Mouse (Mus musculus): ENCODE measurements around the gene Krtap9-3.

Gene Krtap9-3

GRCm38 (mm10) chr11:99573164-99573563, 24.7 kb downstream of the Krtap9-3 start:
- DNase-seq (ENCODE audit: low read depth, low spot score) = no peak

- DNase-seq (ENCODE audit: low read depth, low spot score) = no peak
Measured at GRCm38 (mm10) chr11:99566530-99566929, 31.4 kb downstream of the Krtap9-3 start, which contains the start of gene Krtap3-1. Gene Krtap3-1 (minus strand): TSS chr11:99566630.

DNA sequence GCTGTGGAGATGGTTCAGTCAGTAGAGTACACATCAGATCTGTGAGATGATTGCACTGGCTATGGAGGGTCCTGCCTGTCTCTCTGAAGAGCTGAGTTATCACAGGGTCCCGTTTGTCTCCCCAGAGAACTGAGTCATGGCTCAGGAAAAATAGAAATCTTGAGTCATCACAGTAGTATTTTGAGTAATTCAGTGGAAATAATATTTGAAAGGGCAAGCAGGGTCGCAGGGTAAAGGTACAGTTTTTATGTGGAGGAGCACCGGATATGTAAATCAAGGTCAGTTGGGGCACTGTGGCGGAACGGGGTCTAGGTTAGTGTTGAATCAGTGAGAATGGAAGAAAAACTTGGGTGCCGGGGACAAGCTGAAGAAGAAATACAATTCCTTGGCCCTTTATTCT, 35.3 kb downstream of the Krtap9-3 start:
- no peak for DNase-seq (ENCODE audit: low read depth, low spot score)

DNA sequence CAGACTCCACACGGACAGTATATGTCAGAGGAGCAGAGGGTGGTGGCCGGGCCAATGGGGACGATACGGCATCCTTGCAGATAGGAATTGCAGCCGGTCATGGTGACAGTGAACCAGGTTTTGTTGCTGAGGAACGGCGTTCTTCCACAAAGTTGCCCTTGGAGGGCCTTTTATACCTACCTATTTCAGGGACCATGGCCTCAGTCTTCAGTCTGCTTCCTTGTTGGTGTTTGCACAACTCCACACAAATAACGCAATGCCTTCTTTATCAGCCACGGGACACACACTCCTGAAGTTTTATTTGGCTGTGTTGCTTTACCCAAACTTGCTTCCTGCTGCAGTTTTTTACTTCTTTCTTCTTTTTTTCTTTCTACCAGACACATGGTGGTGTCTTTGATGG, 38.5 kb downstream of the Krtap9-3 start, which contains the start of gene Gm11939:
Gm11939 (minus strand) TSS at position 101 of the 400 bp plus-strand sequence.
- no peak for DNase-seq (ENCODE audit: low read depth, low spot score)

GRCm38 (mm10) chr11:99557976-99558745, 39.7 kb downstream of the Krtap9-3 start:
- DNase-seq (ENCODE audit: low read depth, low spot score) = no peak

DNA sequence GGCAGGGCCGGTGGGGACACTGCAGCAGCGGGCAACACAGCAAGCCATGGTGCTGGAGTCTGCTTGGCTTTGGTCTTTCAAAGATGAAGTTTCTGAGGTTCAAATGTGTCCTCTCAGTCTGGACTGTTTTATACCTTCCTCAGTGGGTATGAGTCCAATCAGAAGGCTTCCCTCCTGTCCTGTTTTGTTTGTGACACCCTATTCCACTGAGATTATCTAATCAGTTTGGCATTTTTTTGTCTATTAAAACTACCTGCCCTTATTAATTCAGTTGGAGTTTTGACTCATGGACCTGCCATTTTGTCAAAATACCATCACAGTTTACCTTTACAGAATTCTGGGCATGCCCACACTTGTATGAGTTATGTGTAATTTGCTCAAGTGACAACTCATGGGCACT, 41.2 kb downstream of the Krtap9-3 start, which contains the start of gene Krtap3-2:
Krtap3-2 (minus strand) TSS at position 101 of the 400 bp plus-strand sequence.
- DNase-seq (ENCODE audit: low read depth, low spot score) = no peak

- no peak for DNase-seq (ENCODE audit: low read depth, low spot score)
Measured at GRCm38 (mm10) chr11:99556195-99556594, 41.7 kb downstream of the Krtap9-3 start.

- no peak for DNase-seq (ENCODE audit: low read depth, low spot score)
Measured at GRCm38 (mm10) chr11:99550765-99551164, 47.1 kb downstream of the Krtap9-3 start, which contains the start of gene Krtap3-3. Gene Krtap3-3 (minus strand): TSS chr11:99550865.

DNA sequence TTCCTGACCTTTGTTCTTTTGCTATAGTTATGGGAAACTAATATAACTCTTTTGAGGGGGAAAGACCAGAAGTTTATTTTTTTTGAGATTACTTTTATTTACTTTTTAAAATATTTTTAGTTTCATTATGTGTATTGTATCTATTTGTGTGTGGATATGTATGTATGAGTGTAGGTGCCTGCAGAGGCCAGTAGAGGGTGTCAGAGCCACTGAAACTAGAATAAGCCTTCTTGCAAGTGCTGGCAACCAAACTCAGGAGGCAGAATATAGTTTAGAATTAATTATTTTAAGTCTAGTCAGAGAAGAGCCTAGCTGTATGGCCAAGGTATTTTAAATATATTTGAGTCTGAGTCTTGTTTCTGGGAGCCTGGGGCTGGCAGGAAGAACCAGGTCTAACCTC, 50.0 kb downstream of the Krtap9-3 start:
- DNase-seq (ENCODE audit: low read depth, low spot score) = no peak
